Mouse (Mus musculus) frontal cortex, postnatal 10 days (tissue): ENCODE data around the gene Tmc7.

ENCODE experiments used
- DNase-seq, 2 experiments: peaks; one replicate each; pipeline ENCODE4 v3.0.0; 2022; ENCODE audit warnings: low spot score in 2 of 2, mixed read lengths in 1 of 2

Tmc7 gene

DNA sequence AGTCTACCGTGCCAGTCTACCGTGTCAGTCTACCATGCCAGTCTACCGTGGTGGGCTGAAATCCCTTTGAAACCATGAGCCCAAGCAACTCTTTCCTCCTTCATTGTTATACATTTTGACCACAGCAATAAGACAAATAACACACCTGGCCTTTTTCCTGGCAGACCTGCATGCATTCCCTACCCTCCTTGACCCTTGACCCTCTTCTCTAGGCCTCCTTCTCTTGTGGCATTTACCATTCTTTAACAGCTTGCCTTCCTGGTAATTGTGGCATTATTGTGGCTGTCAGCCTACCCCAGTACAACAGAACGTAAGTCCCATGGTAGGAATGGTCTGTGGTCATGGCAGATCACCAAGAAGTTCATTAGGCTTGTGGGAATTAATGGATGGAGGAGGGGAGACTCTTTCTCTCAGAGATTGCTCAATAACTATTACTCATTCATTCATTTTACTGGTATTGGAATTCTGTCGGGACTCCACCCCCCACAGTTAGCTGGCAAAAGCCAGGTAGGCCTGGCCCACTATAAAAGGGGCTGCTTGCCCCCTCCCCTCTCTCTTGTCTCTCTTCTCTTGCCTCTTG, 6.3 kb upstream of the Tmc7 start:
- no peak for DNase-seq

DNA sequence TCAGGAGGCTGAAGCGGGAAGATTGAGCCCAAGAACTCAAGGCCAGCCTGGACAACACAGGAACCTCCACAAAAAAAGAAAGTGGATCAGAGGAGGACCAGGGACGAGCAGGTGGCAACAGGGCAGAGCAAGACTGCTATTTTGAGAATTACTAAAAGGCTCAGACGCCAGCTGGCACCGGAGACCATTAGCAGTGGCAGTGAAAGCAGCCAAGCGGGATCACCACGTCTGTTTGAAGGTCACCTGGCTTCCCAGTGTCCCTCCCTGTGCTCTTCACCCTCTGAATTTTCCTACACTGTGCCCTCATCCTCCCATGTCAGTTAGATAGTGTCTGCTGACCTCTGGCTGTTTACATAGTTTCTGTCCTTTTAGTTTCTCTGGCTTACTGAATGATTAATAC, 1.3 kb upstream of the Tmc7 start:
- DNase-seq: no peak

DNA sequence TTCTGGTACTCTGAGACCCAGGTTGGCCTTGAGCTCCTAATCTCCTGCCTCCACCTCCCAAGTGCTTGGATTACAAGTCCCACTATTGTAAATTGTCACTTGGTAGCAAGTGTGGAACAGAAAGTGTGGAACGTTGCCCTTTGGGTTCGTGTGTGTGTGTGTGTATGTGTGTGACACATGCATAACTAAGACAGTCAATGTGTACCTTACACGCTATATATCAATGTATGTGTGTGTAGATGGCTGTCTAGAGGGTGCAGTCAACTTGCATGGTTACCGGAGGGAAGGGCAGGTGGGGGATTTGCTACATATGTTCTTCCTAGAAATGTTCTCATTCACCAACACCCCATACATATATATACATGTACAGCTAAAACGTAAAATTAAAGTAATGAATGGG, 390 bp upstream of the Tmc7 start:
- DNase-seq: no peak

DNA sequence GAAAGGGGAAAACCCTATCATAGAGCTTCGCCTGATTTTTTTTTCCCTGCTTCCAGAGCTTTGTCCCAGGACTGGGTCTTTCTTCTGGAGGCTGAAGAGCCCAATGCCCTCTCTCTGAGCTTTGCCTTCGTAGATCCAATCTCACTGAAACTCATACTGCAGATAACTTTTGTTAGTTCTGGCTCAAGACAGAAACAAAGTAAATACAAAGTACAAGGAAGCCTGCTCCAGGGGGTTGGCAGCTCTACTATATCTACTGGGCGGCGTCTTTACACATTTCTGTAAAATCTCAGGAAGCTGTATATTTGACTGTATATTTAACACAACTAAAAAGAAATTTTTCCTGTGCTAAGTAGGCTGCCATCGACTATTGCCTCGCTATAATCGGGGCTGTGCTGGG, 715 bp downstream of the Tmc7 start:
- no peak for DNase-seq

DNA sequence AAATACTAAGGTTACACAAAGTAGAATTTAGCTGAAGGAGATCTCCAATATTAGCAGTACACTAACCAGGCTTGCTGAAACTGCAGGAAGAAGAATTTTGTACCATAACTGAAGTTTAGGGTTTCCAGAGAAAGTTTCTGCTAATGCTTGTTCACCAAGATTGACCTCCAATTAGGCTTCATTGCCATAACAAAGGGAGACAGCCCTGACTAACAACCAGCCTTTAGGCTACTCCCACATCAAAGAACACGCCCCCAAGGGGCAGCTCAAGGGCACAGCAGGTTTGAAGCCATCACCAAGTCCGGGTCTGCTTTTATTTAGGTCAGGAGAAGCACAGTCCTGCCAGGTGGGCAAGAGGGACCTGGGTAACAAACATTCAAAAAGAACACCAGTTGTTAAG, 4.6 kb downstream of the Tmc7 start:
- DNase-seq: no peak

GRCm38 (mm10) chr7:118578269-118578668, 6.3 kb downstream of the Tmc7 start:
- no peak for DNase-seq

DNA sequence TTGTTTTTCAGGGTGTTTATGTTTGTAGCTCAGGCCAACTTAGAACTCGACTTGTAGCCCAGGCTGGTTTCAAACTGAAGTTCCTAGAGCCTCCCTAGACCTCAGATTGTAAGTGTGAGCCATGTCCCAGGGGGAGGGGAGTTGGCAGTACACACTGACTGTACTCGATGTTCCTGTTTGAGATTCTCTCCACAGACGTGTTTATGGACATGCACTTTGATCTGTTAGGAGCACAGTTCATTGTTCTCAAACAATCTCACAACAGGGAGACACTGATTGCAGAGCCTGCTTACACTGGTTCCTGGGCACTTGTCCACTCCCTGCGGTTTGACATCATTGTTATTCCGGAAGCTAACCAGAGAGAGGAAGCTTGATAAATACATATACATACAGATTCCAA, 12.5 kb downstream of the Tmc7 start:
- DNase-seq: no peak

- no peak for DNase-seq
Observed at GRCm38 (mm10) chr7:118571350-118571749, 13.2 kb downstream of the Tmc7 start.

DNA sequence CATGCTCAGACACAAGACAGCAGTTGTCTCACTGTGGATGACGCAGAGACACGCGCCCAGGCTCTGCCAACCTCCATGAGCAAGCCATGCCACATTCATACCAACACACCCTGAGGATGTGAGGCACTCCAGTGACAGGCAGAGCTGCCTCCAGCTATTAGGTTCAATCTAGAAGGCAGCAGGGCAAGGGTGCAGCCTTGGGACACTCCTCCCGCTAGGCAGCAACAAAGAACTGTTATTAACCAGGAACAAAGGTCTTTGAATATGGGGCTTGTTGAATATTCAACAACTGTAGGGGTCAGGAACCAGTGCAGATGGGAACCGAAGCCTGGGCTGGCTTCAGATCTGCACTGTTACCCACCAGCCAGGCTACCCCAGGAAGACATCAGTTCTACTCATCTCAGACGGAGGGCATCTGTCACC, 15.4 kb downstream of the Tmc7 start:
- DNase-seq: no peak

DNA sequence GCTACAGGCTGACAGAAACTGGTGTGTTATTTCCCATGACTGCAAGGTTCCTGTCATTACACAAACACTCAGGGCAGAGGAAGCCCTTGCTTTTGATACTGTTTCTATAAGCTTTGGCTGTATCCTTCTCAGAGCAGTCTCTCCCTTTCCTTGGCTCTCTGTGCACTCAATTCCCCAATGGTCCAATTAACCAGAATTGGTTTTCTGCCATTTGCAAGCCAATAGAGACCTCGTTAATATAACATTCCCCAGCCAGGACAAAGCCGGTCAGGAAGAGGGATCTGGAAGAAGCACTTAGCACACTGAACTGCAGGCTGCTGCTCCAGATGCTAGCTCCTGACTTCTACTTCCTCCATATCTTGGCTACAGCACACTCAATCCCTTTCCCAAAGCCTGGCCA, 30.2 kb downstream of the Tmc7 start:
- no peak for DNase-seq

DNA sequence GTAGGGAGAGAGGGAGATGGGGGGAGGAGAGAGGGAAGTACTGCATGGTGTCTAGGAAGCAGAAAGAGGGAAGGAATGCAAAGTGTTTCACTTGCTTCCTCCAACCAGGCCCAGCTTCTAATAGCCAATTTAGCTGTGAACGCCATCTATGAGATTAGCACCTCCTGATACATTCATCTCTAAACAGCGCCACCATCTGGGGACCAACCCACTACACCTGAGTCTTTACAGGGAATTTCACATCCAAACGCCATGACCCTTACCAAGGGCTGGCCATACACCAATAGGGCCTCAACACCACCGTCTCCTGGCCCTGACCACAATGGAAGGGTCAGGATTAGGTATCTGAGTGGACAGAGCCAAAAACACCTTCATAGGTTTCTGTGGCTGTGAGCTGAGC, 30.7 kb downstream of the Tmc7 start:
- no peak for DNase-seq

- DNase-seq: no peak
Observed at GRCm38 (mm10) chr7:118547451-118547850, 37.1 kb downstream of the Tmc7 start.

DNA sequence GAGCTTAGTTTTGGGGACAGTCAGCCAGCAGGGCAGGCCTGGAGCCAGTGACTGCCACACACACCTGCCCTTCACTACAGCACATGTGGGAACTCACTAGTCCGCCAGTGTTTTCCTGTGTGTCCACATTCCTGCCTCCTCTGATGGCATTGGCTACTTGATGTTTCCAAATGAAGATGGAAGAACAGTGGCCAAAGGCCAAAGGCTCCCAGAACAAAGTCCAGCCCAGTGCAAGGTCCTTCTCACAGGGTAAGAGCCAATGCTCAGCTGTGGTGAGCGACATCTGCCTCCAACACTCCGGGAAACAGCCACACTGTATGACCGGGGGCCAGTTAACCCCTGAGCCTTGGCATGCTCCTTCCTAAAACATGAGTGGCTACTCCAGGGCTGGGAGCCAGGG, 40.4 kb downstream of the Tmc7 start:
- DNase-seq: no peak

GRCm38 (mm10) chr7:118535076-118535475, 49.5 kb downstream of the Tmc7 start:
- DNase-seq: no peak

GRCm38 (mm10) chr7:118534326-118534725, 50.2 kb downstream of the Tmc7 start:
- no peak for DNase-seq

GRCm38 (mm10) chr7:118533178-118533578, 51.4 kb downstream of the Tmc7 start, which contains the start of gene Coq7:
Gene Coq7 (minus strand): TSS chr7:118533356.
- DNase-seq: peak; percentile 92 to 94

DNA sequence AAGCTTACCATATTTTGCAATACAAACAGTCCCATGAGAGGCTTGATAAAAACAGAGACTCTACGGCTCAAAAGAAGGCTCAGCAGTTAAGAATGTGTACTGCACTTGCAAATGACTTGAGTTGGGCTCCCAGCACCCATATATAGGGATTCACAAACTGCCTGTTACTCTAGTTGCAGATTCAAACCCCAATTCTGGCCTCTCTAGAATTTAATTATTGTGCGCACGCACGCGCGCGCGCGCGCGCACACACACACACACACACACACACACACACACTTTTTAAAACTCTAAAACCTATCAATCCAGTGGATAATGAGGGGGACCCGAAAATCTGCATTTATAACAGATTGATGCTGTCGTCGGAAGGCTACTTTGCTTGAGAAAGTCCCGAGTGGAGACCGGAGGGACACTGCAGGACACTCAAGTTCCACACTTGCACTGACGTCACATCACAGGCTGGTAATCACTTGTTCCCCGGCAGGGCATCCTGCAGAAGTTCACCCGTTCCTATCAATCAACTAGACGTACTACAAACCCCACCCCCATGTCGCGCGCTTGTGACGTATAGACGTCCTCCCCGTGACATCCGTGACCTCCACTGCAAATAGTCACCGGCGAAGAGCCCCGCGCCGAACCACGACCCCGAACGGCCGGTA, 51.9 kb downstream of the Tmc7 start:
- peak; percentile 95 for DNase-seq

DNA sequence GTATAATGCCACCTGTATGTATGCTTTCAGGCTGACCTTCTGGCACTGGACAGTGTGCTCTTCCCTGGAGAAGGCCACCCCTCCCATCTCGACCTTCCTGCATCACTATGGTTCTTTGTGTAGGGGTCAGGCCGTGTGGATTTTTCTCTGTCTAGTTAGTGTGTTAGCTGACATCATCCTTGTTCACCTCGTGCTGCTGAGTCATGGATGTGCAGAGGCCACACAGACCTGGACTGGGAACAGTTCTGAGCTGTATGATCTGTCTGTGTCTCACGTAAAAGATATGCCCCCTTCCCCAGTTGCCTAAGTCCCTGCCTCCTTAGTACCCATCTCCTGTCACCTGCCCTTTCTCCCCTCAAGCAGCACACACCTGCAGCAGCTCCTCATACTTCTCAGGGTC, 57.6 kb downstream of the Tmc7 start:
- no peak for DNase-seq

DNA sequence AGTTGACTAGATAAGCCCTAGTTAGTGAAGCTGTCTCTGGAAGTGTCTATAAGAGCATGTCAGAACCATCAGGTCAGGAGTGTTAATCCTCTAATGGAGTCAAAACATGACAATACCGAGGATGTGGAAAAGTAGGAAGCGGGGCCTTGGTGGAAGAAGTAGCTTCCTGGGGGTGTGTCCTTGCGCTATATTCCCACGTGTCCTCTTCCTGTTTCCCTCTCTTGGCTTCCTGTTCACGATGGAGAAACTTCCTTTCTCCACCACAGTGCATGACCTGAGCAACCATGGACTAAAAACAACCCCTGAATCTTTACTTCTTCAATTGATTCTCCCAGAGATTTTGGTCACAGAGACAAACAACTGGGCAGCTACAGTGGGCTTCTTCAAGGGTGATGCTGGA, 62.5 kb downstream of the Tmc7 start:
- no peak for DNase-seq

GRCm38 (mm10) chr7:118519661-118520060, 64.9 kb downstream of the Tmc7 start:
- no peak for DNase-seq

GRCm38 (mm10) chr7:118518687-118519086, 65.8 kb downstream of the Tmc7 start:
- peak; percentile 29 to 72 for DNase-seq

- DNase-seq: no peak
Observed at GRCm38 (mm10) chr7:118517819-118518218, 66.7 kb downstream of the Tmc7 start.

- no peak for DNase-seq
Observed at GRCm38 (mm10) chr7:118508556-118508955, 76.0 kb downstream of the Tmc7 start.

- DNase-seq: no peak
Observed at GRCm38 (mm10) chr7:118503844-118504243, 80.7 kb downstream of the Tmc7 start.
